Mouse (Mus musculus) ES-Bruce4 (cell line): ENCODE measurements around the gene Taf3. TPM values are rescaled to one million over a fixed set of nuclear protein-coding genes. Genes with fewer than 3 reads are reported as not detected.

Source experiments
- H3K27ac ChIP-seq: 2 replicates; pipeline ENCODE4 v1.5.1; 2012; ENCODE audit warnings: low read length, inconsistent platforms; ENCODE audit not compliant: insufficient read depth
- H3K27me3 ChIP-seq: 2 replicates; pipeline ENCODE4 v1.6.1; 2012; ENCODE audit warnings: mild to moderate bottlenecking, low read length, inconsistent platforms; ENCODE audit not compliant: control insufficient read depth, poor library complexity, insufficient read depth, severe bottlenecking
- H3K36me3 ChIP-seq: 2 replicates; pipeline ENCODE4 v1.6.1; 2012; ENCODE audit warnings: inconsistent platforms, mild to moderate bottlenecking, low read length, moderate library complexity; ENCODE audit not compliant: control insufficient read depth, poor library complexity, insufficient read depth, severe bottlenecking
- H3K4me1 ChIP-seq: one replicate; pipeline ENCODE4 v1.8.1; 2011; ENCODE audit warnings: low read length; ENCODE audit not compliant: control insufficient read depth, insufficient read depth
- H3K4me3 ChIP-seq: 2 replicates; pipeline ENCODE4 v1.5.1; 2011; ENCODE audit warnings: low read depth, mild to moderate bottlenecking, low read length
- H3K9ac ChIP-seq: 2 replicates; pipeline ENCODE4 v1.6.1; 2012; ENCODE audit warnings: low read depth, mild to moderate bottlenecking, inconsistent platforms; ENCODE audit not compliant: poor library complexity, severe bottlenecking
- H3K9me3 ChIP-seq: replicated peaks from 2 replicates; pipeline ENCODE4 v1.6.1; 2012; ENCODE audit warnings: mild to moderate bottlenecking, low read length, inconsistent platforms; ENCODE audit not compliant: control insufficient read depth, poor library complexity, insufficient read depth, severe bottlenecking
- CTCF ChIP-seq: IDR thresholded peaks from one replicate; pipeline ENCODE4 v1.8.1; 2011; ENCODE audit warnings: low read depth, low read length
- EP300 ChIP-seq: IDR thresholded peaks from 2 replicates; pipeline ENCODE4 v1.6.1; 2011; ENCODE audit warnings: low read depth, low read length; ENCODE audit not compliant: insufficient read depth
- POLR2A ChIP-seq: IDR thresholded peaks from one replicate; pipeline ENCODE4 v1.8.1; 2011; ENCODE audit warnings: low read length; ENCODE audit not compliant: insufficient read depth
- polyA plus RNA-seq: library from polyadenylated mRNA; stranded (reverse); fragments of >200 nt; gene quantifications from 2 replicates; pipeline ENCODE4 v1.2.4, GENCODE M21; 2011; ENCODE audit warnings: low read depth; ENCODE audit not compliant: missing spikeins, insufficient read depth, insufficient read length

The Taf3 gene
- polyA plus RNA-seq, 1 experiment: 15.5 TPM

DNA sequence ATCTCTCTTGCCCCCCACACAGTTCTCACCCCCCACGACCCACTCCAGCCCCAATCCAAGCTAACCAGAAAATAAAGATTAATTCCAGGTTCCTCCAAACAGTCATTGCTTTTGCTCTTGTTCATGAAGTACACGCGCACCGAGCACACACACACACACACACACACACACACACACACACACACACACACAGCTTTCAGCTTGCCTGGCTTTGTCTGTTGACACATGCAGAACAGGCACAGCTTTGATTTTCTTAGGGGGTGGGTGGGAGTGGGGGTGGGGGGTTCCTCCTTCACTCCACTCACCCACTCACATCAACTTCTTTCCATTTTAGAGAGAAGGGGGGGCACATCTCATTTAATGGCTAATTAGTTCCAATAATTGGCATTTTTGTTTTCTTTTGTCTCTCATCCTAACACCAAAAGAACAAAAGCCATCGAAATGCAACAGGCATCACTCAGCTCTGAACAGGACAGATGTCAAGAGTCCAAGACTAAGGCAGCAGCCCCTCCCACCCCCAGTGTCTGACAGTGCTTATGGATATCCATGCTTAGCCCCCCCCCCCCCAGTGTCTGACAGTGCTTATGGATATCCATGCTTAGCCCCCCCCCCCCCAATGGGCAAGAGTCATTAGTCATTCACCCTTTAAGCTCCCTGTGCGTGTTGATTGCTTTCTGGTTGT lies 155.0 kb downstream of the Taf3 start:
- TF ChIP-seq CTCF: no peak
- TF ChIP-seq EP300: no peak
- no peaks in the 10 kb centered on the region for H3K36me3 ChIP-seq
- no peak overlapping the region for H3K4me3 ChIP-seq
- no peak overlapping the region for H3K9ac ChIP-seq
- peaks cover 17% of the 10 kb centered on the region for H3K27me3 ChIP-seq
- no peaks in the 10 kb centered on the region for H3K9me3 ChIP-seq
- no peaks in the 10 kb centered on the region for H3K4me1 ChIP-seq
- H3K27ac ChIP-seq: no peak overlapping the region

DNA sequence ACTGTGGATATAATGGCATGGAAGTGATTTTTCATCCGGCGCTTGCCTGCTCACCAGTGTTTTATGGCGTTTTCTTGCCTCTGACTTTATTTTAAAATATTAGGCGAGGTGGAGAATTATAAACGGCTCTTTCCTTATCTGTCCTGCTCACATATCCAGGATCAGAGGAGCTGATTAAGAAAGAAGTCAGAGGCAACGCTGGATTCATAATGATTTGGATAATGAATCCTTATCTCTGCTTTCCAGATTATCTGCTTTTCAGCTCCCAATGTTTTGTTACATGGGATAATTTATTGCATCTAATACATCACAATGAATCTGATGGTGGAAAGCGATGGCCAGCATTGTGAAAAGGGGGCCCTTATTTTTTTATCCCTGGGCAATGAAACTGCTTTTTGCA lies 155.9 kb downstream of the Taf3 start:
- Histone ChIP-seq H3K9ac (no peak overlapping the region), H3K36me3 (no peaks in the 10 kb centered on the region), H3K4me1 (no peaks in the 10 kb centered on the region), H3K9me3 (no peaks in the 10 kb centered on the region), H3K4me3 (no peak overlapping the region), H3K27ac (no peak overlapping the region), H3K27me3 (peaks cover 22% of the 10 kb centered on the region)
- TF ChIP-seq CTCF: no peak
- TF ChIP-seq EP300: no peak
- no peak for TF ChIP-seq POLR2A

DNA sequence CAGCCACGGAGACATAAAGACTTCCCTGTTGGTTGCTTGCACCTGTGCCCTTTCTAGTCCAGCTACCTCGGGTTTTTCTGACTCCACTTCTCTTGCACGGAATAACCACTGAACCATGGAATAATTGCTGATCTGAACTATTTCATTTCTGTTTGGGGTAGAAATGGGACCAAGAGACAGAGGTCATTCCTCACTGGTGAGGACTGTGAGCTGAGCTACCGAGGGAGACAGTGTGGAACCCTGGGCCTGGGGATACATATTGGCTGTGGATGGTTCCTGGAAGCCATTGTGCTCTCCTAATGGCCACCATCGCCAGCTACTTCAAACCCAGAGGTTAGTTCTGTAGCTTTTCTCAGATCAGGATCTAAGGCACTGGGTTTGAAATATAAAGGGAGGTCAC lies 157.5 kb downstream of the Taf3 start:
- H3K9me3 ChIP-seq: no peaks in the 10 kb centered on the region
- no peaks in the 10 kb centered on the region for H3K36me3 ChIP-seq
- TF ChIP-seq CTCF (no peak), EP300 (no peak), POLR2A (no peak)
- H3K4me3 ChIP-seq: no peak overlapping the region
- no peaks in the 10 kb centered on the region for H3K4me1 ChIP-seq
- no peak overlapping the region for H3K27ac ChIP-seq
- H3K27me3 ChIP-seq: peaks cover 22% of the 10 kb centered on the region
- no peak overlapping the region for H3K9ac ChIP-seq

DNA sequence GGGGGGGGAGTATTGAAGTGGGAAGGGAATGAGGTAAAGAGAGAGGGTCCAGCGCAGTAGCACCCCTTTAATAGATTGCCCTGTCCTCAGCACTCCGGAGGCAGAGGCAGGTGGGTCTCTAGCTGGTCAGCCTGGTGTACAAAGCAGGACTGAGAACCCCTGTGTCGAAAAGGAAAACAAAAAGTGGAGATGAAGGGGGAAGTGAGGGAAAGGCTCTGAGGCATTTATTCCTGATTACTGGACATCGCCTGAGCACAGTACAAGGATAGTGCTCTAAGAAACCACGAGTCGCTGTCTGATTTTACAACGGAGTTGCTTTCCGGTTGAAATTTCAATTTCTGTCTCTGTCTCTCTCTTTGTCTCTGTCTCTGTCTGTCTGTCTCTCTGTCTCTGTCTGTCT lies 158.1 kb downstream of the Taf3 start:
- no peak for TF ChIP-seq POLR2A
- TF ChIP-seq CTCF: no peak
- TF ChIP-seq EP300: no peak
- Histone ChIP-seq H3K9ac (no peak overlapping the region), H3K27ac (no peak overlapping the region), H3K36me3 (no peaks in the 10 kb centered on the region), H3K4me3 (no peak overlapping the region), H3K27me3 (peaks cover 23% of the 10 kb centered on the region), H3K4me1 (no peaks in the 10 kb centered on the region), H3K9me3 (no peaks in the 10 kb centered on the region)

DNA sequence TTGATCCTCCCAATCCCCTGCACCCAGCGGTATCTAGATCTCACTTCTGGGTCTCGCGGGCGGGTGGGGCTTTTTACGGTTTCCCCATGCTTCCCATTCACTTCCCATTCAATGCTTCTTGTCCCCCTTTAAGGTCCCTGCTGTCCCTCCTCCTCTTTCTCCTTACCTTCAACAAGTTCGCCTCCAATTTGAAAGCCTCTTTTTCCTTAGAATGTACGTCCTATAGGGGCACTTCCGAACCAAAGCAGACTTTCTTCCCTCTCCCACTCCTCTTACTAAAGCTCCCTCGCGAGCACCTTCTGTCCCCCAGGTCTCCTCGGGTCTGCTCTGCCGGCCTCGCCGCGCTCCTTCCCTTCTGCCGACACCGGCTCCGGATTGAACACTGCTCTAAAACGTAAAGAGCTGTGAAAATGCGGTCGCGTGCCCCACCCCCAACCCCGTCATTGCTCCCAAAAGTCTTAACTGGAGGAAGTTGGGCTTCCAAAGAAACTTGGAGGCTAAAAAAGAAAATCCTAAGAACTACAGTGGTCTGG lies 158.7 kb downstream of the Taf3 start, which contains the start of gene Gata3:
Gata3 (minus strand) TSS at position 384 of the 533 bp plus-strand sequence.
- TF ChIP-seq EP300: no peak
- no peak for TF ChIP-seq CTCF
- no peak for TF ChIP-seq POLR2A
- no peaks in the 10 kb centered on the region for H3K9me3 ChIP-seq
- H3K36me3 ChIP-seq: no peaks in the 10 kb centered on the region
- peaks cover 26% of the 10 kb centered on the region for H3K27me3 ChIP-seq
- no peak within 1 kb of the TSS for H3K27ac ChIP-seq
- peak within 1 kb of the TSS; percentile 55 for H3K4me3 ChIP-seq
- no peaks in the 10 kb centered on the region for H3K4me1 ChIP-seq
- H3K9ac ChIP-seq: 0 out of 2 replicates have a peak within 1 kb of the TSS, but pooled peaks have one; percentile 13

DNA sequence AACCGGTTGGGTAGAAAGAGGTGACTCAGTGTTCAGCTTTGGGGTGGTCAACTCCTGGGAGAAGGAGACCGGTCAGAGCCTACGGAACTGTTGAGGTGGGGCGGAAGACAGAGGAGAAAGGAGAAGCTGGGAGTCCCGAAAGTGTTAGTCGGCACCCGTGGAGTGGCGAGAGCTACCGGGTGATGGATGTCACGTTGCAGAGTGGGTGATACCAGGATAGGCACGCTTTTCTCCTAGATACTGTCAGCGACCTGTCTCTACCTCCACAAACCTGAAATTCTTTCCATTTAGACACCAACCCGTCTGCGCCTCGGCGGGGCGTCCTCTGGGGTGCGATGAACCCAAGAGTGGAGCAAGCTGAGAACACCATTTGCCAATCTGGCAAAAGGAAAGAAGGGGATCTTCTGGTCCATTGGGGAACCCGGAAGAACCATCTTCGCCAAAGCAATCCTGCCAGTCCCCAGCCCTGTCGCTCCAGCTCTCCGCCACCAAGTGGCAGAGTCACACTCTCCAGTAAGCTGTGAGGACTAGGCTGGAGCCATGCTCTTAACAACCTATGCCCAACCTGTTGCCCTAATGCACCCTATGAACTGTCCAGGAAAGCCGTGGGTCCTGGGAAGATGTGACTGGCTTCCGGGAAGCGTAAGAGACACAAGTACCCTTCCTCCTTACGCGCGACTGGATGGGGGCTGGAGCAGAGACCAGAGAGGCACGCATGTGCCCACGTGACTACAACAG lies 159.3 kb downstream of the Taf3 start, which contains the start of gene 9230102O04Rik:
9230102O04Rik (minus strand) TSS at position 628 of the 738 bp plus-strand sequence.
- peaks cover 32% of the 10 kb centered on the region for H3K27me3 ChIP-seq
- H3K9me3 ChIP-seq: no peaks in the 10 kb centered on the region
- H3K36me3 ChIP-seq: no peaks in the 10 kb centered on the region
- peak within 1 kb of the TSS; percentile 55 for H3K4me3 ChIP-seq
- no peak within 1 kb of the TSS for H3K27ac ChIP-seq
- TF ChIP-seq CTCF: peak; percentile 43
- no peak for TF ChIP-seq EP300
- H3K9ac ChIP-seq: 0 out of 2 replicates have a peak within 1 kb of the TSS, but pooled peaks have one; percentile 13
- no peaks in the 10 kb centered on the region for H3K4me1 ChIP-seq
